Mouse (Mus musculus) urinary bladder, adult 2 months (tissue): ENCODE results near the gene Tril. TPM values are rescaled to one million over a fixed set of nuclear protein-coding genes. Genes with fewer than 3 reads are reported as not detected.

Source experiments
- polyA plus RNA-seq: library from polyadenylated mRNA; depleted of rRNA; stranded (reverse); fragments of >200 nt; gene quantifications from 2 replicates; pipeline ENCODE4 v1.2.3, GENCODE M21; 2012; rRNA removed

Gene Tril
- polyA plus RNA-seq, 1 experiment = 8.7 TPM

Other genes starting within 250 kb of the Tril start
- gene Cpvl, start 157.8 kb upstream of the Tril start, polyA plus RNA-seq = not detected in 2 replicates
- 17.2 and 22.0 TPM in 2 replicates for gene Chn2, start 218.7 kb upstream of the Tril start, polyA plus RNA-seq